Mouse (Mus musculus) kidney, postnatal 14 days (tissue): Measurements from ENCODE around the gene Fat1.

ENCODE experiments used
- DNase-seq: peaks from one replicate; pipeline ENCODE4 v3.0.0; 2022; ENCODE audit warnings: mixed read lengths

Fat1 gene

GRCm38 (mm10) chr8:44934850-44935497 is at the start of gene Fat1:
Fat1 (plus strand) TSS chr8:44935447.
- peak; percentile 94 for DNase-seq

- DNase-seq: no peak
Measured at GRCm38 (mm10) chr8:44894626-44895025, 40.6 kb upstream of the Fat1 start.

DNA sequence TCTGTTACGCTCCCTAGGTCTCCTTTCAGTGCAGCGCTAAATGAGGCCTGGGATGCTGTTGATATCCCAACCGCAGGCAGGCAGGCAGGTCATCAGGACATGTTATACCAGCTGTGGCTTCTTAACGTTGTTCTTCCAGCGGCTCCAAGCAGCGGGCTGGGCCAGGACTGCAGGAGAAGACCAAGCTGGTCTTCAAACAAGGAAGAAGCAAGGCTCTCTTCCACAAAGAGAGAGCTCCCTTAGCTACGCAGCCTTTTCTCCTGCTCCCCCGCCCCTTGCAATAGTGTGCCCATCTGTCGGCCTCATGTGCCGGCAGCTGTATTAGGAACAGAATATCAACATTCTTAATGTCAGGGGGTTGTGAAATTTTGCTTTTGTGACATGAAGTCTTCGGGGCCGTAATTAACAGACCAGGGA is 35.7 kb upstream of the Fat1 start:
- no peak for DNase-seq

GRCm38 (mm10) chr8:44911126-44911903 is 23.9 kb upstream of the Fat1 start:
- no peak for DNase-seq

GRCm38 (mm10) chr8:44919487-44920082 is 15.7 kb upstream of the Fat1 start:
- no peak for DNase-seq

DNA sequence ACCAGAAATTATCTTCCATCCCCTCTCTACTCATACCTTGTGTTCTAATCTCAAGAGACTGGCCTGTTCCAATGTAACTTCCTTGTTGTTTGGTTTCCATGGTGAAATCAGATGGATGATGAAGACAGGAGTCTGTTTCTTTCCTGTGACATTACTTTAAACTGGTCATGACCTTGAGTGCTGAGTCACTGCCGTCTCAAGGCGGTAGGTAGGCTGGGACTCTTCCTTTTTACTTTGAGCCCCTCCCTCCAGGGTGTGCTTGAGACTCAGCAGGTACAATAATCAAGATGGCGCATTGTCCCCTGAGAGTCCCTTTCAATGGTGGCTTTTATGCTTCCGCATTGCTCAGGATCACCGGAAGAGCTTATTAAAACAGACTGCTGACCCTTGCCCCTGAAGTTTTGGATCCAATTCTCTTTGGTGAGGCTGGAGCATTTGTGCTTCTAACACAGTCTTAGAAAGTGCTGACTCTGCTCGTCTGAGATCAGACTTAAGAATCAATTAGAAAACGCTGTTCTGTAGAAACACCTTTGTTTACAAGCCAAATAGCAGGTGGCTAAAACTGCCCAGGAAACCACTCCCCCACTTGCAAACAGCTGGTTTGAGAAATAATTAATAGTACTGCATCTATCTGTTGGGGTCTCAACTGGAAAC is 14.7 kb upstream of the Fat1 start:
- no peak for DNase-seq

GRCm38 (mm10) chr8:44924995-44925394 is 10.3 kb upstream of the Fat1 start:
- no peak for DNase-seq

- no peak for DNase-seq
Measured at GRCm38 (mm10) chr8:44930058-44930457, 5.2 kb upstream of the Fat1 start.

DNA sequence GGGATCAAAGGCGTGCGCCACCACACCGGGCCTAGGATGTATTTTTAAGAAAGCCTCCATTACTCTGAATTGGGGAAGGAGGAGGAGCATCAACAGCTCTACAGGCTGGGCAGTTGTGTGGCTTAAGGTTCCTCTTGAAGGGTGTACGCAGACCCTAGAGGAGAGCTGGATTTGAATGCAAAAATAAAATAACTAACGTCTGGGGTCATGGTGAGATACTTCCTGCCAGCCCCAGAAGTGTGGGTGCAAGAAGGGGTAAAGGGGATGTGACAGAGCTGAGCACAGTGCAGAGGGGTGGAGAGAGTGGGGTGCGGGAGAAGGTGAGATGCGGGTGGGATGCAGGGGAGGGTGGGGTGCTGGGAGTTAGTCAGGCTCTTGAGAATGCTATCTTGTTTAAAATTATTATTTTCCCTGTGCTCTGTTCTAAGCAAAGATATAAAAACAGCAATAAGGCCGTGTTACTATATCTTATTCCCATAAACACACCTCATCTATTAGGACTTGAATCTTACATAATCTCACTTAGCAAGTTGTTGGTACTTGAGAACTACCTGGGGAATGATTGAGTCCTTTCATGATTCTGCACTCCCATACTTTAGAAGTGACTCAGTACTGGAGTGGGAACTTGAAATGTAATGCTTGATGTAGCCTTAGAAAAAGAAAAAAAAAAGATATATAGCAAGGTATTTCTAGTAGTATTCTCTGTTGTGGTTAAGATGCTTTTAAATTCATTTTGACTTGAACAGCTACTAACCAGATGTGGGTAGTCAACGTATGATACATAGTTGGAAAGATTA is 2.5 kb upstream of the Fat1 start:
- DNase-seq: no peak

- DNase-seq: no peak
Measured at GRCm38 (mm10) chr8:44933478-44933877, 1.8 kb upstream of the Fat1 start.

DNA sequence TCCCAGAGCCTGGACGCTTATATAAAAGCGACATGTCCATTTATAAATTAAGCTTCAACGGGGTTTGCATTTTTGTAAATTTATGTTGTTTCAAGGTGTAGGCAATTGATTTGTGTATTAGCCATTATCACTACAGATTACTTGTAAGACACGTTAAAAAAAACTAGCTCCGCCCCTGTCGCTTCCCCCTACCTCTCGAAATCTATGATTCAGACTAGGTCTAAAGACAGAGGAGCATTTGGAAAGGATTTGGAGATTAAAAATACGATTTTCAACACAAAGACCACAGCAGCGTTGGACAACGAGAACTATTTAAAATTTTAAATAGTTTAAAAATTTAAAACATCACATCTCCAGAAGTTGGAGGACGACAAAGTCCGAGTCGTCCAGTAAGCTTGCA is 831 bp upstream of the Fat1 start:
- no peak for DNase-seq

GRCm38 (mm10) chr8:44935741-44936140 is 494 bp downstream of the Fat1 start:
- peak; percentile 93 for DNase-seq

- no peak for DNase-seq
Measured at GRCm38 (mm10) chr8:44936481-44936961, 1.3 kb downstream of the Fat1 start.

GRCm38 (mm10) chr8:44937141-44937825 is 2.0 kb downstream of the Fat1 start:
- peak; percentile 73 for DNase-seq

GRCm38 (mm10) chr8:44937905-44938642 is 2.8 kb downstream of the Fat1 start:
- peak; percentile 96 for DNase-seq

DNA sequence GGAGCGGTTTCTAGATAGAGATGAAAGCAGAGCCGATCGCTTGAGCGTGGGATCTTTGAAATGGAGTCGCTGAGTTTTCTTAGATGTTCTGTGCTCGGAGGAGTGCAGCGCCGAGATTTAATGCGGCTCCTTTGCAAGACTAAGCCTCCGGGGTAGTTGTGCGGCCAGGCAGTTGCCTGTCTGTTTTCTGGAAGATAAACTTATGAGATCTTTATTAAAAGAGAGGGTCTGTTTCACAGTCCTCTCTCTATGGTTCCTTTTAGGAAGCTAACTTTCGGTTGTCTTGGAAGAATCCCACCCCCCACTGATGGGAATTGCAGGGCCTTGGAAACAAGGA is 3.4 kb downstream of the Fat1 start:
- DNase-seq: no peak

DNA sequence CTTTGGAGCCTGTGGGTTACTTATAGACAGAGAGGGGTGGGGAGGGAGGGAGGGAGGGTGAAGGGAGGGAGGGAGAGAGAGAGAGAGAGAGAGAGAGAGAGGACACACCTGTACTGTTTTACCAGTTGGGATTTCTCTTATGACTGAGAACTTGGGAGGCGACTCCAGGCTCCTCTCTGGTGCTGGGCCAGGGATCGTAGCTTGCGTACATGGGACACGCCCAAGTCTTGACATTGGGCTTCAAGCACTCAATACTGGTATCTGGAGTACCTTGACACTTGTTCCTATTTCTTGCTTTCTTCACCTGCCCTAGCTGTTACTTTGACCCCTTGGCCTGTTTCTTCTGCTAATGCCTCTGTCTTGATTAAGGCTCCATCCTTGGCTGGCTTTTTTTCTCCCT is 10.3 kb downstream of the Fat1 start:
- DNase-seq: no peak

DNA sequence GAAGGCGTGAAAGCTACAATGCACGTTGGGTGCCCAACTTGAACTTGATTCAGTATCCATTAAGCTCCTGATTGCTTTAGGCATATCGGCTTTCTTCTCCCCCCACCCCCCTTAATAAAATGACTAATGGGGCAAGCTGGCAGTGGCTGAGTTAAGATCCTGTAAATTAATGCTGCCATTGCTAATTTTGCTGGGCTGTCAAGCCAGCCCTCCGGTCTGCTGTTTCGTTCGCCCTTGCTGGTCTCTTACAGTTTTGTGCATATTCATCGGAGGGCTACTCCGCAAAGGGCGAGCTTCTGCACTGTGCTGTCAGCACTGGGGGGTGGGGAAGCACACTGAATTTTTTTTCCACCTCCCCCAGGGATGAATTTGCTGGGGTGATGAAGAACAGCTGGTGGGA is 13.3 kb downstream of the Fat1 start:
- no peak for DNase-seq

DNA sequence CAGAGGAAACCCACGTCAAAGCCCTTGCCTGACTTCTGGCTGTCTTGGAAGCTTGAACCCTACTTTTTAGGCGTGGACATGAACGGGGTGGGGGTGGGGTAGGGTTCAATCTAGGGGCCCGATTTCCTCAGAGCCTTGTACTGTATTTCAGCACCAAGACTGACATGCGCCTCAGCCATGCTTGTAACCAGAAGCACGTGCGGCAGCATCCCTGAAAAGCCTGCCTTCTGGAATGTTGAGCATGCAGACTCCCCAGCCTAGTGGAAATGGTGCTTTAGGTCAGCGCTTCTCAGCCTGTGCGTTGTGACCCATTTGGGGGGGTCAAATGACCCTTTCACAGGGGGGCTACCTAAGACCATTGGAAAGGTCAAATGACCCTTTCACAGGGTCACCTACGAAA is 25.2 kb downstream of the Fat1 start:
- no peak for DNase-seq

DNA sequence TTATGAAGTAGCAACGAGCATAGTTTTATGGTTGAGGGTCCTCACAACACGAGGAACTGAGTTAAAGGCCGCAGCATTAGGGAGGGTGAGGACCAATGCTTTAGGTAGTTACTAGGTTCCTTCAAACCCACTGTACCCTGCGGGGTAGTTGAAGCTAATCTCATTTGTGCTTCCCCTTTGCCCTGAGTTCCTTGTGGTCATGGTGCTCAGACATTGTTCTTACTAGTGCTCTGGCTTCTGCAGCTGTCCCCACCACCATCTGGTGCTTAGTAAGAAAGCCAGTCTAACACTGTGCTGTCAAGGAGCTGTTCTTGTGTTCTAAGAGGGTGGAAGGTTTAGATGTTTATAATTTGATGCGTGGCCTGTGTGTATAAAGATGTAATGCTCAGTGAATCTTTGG is 25.7 kb downstream of the Fat1 start:
- DNase-seq: no peak

DNA sequence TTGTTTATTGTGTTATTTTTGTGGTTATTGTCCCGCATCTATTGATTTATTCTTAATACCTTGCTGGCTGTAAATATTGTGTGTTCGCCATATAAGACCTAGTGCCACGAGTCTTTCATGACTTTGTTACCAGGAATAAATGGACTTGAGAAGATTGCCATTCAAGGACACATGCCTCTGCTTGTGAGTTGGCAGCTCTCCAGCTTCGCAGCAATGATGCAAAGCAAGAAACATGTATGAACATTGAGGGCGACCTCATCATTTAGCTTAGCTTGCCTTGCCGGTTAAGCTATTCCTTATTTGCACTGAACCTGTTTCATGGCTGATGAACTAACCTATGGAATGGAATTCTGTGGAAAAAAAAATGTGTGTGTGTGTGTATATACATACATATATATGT is 26.2 kb downstream of the Fat1 start:
- DNase-seq: no peak
